Mouse (Mus musculus): ENCODE measurements around the gene Allc. TPM values are rescaled to one million over a fixed set of nuclear protein-coding genes. Genes with fewer than 3 reads are reported as not detected.

Gene Allc
- total RNA-seq, 2 experiments from 2014 or later, result not detected

GRCm38 (mm10) chr12:28584036-28584435, 1.7 kb upstream of the Allc start:
- DNase-seq (ENCODE audit: low spot score in 2 of 2), result no peak

- DNase-seq (ENCODE audit: low spot score in 2 of 2), result no peak
These were observed 3.2 kb downstream of the Allc start for GRCm38 (mm10) chr12:28579132-28579531.

- no peak for DNase-seq (ENCODE audit: low spot score in 2 of 2)
These were observed 4.2 kb downstream of the Allc start for GRCm38 (mm10) chr12:28578147-28578546.

DNA sequence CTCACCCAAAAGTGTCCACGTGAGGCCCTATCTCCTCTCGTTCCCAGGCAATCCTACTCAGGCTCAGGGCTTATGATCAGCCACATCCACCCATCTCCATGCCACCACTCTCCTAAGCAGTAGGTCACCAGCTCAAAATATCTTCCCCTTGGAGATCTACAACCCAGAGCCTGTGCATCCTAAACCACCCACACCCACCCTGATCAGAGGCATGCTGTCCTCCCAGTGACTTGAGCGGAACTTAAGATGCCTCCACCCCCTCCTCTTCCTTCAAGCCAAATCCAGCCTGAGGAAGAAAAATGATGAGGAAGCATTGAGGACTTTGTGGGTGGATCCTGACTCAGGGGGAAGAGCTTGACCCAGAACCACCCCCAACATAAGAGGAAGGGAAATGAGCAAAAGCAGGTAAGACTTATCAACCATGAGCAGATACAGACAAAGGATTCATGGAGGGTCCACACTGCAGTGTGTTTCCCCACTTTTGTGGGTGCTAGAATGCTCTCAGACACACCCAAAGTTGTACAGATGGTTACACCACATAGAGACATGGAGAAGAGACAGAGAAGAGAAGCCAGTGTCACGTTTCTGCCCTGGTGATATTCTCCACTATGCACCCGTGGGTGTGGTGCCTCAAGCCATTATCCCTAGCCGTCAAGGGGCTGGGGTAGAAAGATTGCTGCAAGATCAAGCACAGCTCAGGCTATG, 6.8 kb downstream of the Allc start:
- no peak for DNase-seq (ENCODE audit: low spot score in 2 of 2)

DNA sequence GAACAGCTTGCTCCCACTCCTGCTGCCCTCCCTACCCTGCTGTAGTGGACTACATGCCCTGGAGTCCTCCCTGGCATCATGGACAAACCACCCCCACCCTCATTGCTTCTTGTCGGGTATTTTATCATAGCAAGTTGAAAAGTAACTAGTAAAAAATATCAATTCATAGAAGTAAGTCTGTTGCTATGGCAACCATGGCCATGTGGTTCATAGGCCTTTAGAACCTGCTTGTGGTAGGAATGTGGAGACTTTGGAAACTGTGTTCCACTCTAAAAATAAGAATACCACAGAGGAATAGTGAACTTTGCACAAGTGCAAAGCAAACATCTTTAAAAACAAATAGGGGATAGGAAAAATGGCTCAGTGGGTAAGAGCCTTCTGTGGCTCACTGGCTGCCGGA, 10.1 kb downstream of the Allc start:
- DNase-seq (ENCODE audit: low spot score in 2 of 2), result no peak

GRCm38 (mm10) chr12:28552299-28552698, 30.0 kb downstream of the Allc start, which contains the start of gene Dcdc2c:
Gene Dcdc2c (minus strand): TSS chr12:28552399.
- DNase-seq (ENCODE audit: low spot score in 2 of 2), result no peak

GRCm38 (mm10) chr12:28551775-28552174, 30.5 kb downstream of the Allc start:
- DNase-seq (ENCODE audit: low spot score in 2 of 2), result no peak

GRCm38 (mm10) chr12:28548887-28549286, 33.4 kb downstream of the Allc start:
- no peak for DNase-seq (ENCODE audit: low spot score in 2 of 2)

- no peak for DNase-seq (ENCODE audit: low spot score in 2 of 2)
These were observed 68.0 kb downstream of the Allc start for GRCm38 (mm10) chr12:28514264-28514775.

- no peak for DNase-seq (ENCODE audit: low spot score in 2 of 2)
These were observed 72.5 kb downstream of the Allc start for GRCm38 (mm10) chr12:28509699-28510280.

Other genes with a start within 250 kb of the Allc start
- under 1 TPM in 1 of 2 experiments, not detected in 1; 0.20 TPM for gene Dcdc2c, start 30.1 kb downstream of the Allc start, total RNA-seq (2021)
- gene Colec11, start 40.9 kb upstream of the Allc start, total RNA-seq (2021), result 1 to 10 TPM; 4.2 to 6.3 TPM
- 100 to 1,000 TPM; 384 to 411 TPM for gene Rps7, start 53.4 kb upstream of the Allc start, total RNA-seq (2021)
- gene Rnaseh1, start 67.1 kb upstream of the Allc start, total RNA-seq (2021), result 10 to 100 TPM; 13.3 to 14.2 TPM
- gene Adi1, start 92.7 kb upstream of the Allc start, total RNA-seq (2021), result 10 to 100 TPM; 74.0 to 89.9 TPM
- 10 to 100 TPM; 30.0 to 32.5 TPM for gene Trappc12, start 167.9 kb upstream of the Allc start, total RNA-seq (2021)
- gene Eipr1, start 169.3 kb upstream of the Allc start, total RNA-seq (2021), result 10 to 100 TPM; 18.1 to 22.0 TPM